Mouse (Mus musculus): Measurements from ENCODE around the gene Foxa3. TPM values are rescaled to one million over a fixed set of nuclear protein-coding genes. Genes with fewer than 3 reads are reported as not detected.

The Foxa3 gene
- polyA plus RNA-seq, 1 experiment from 2014 or later, result not detected

DNA sequence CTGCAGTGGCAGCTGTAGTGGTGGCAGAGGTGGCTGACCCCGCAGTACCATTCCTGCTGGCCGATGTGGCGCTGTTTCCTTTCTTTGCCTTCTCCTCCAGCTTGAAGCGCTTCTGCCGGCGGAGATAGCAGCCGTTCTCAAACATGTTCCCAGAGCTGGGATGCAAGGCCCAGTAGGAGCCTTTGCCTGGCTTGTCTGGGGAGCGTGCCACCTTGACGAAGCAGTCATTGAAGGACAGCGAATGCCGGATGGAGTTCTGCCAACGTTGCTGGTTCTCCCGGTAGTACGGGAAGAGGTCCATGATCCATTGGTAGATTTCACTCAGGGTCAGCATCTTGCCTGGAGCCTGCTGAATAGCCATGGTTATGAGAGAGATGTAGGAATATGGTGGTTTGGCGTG is 8.9 kb downstream of the Foxa3 start:
- Histone ChIP-seq H3K27ac (no peak overlapping the region), H3K9ac (no peak overlapping the region), H3K4me3 (replicated peaks; ENCODE audit: low read length) (no peak overlapping the region), H3K27me3 (ENCODE audit: control insufficient read depth, insufficient read depth, low read length) (no peaks in the 10 kb centered on the region), H3K9me3 (ENCODE audit: control insufficient read depth, low read length) (no peaks in the 10 kb centered on the region), H3K36me3 (replicated peaks; ENCODE audit: control insufficient read depth, insufficient read depth) (no peaks in the 10 kb centered on the region), H3K4me1 (replicated peaks; ENCODE audit: control insufficient read depth, insufficient read depth, low read length) (0 out of 2 replicates have a peak, but pooled peaks cover 7% of the 10 kb centered on the region), H3K4me2 (replicated peaks) (no peak overlapping the region)
- DNase-seq (ENCODE audit: low spot score) (no peak), ATAC-seq (ENCODE audit: low FRiP score) (no peak)
- 62% methylated on average over 15 of the region's 15 CpGs for WGBS

DNA sequence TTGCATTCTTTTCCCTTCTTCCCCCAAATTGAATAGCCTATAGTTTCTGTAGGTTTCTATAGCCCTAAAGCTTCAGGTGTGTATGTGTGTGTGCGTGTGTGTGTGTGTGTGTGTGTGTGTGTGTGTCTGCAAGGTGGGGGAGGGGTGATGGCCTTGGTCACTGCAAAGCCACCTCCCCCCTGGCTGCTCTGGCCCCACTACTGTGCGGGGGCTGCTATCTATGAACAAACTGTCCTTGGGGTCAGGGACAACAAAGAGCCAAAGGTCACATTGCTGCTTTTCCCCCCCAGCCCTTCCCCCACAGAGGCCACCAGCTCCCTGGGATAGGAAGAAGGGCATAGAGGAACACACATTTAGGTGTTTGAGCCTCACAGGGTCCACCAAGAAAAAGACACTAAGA is 10.5 kb downstream of the Foxa3 start:
- Histone ChIP-seq H3K9me3 (ENCODE audit: control insufficient read depth, low read length) (no peaks in the 10 kb centered on the region), H3K4me3 (replicated peaks; ENCODE audit: low read length) (no peak overlapping the region), H3K4me2 (replicated peaks) (no peak overlapping the region), H3K27me3 (ENCODE audit: control insufficient read depth, insufficient read depth, low read length) (no peaks in the 10 kb centered on the region), H3K4me1 (replicated peaks; ENCODE audit: control insufficient read depth, insufficient read depth, low read length) (0 out of 2 replicates have a peak, but pooled peaks cover 7% of the 10 kb centered on the region), H3K9ac (no peak overlapping the region), H3K27ac (no peak overlapping the region), H3K36me3 (replicated peaks; ENCODE audit: control insufficient read depth, insufficient read depth) (peaks cover 7% of the 10 kb centered on the region; the same call in 1 of the 2 replicates)
- WGBS, result 63% methylated on average over 2 of the region's 2 CpGs
- no peak for DNase-seq (ENCODE audit: low spot score)
- ATAC-seq (ENCODE audit: low FRiP score), result no peak

DNA sequence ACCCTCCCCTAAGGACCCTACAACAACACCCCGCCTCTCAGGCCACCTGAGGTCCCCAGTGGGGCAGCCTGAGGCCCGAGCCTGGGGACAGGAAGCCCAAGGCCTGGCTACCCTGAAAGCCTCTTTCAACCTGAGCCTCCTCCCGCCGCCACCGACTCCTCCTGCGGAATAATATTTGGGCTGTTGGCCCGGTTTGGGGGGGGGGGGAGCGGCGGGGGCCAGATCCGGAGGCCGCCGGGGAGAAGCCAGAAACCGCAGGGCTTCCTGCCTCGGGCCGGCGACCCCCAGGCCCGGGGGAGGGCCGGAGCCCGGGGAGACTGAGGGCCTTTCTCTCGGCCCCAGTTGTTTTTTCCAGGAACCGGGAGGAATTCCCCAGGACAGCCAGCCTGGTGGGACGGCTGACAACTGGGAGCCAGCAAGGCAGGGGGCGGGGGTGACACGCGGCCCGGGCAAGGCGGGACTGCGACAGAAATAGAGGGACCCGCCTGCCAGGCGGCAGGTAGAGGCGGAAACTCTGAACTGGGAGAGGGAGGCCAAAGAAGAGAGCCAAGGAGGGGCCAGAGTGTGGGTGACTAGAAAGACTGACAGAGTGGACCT is 11.2 kb downstream of the Foxa3 start:
- DNase-seq (ENCODE audit: low spot score), result no peak
- Histone ChIP-seq H3K9ac (peak overlapping the region; percentile 60), H3K27ac (no peak overlapping the region), H3K9me3 (ENCODE audit: control insufficient read depth, low read length) (no peaks in the 10 kb centered on the region), H3K36me3 (replicated peaks; ENCODE audit: control insufficient read depth, insufficient read depth) (peaks cover 15% of the 10 kb centered on the region), H3K4me3 (replicated peaks; ENCODE audit: low read length) (peak overlapping the region; percentile 2; the same call in 1 of the 2 replicates), H3K4me1 (replicated peaks; ENCODE audit: control insufficient read depth, insufficient read depth, low read length) (0 out of 2 replicates have a peak, but pooled peaks cover 7% of the 10 kb centered on the region), H3K4me2 (replicated peaks) (peak overlapping the region; percentile 53), H3K27me3 (ENCODE audit: control insufficient read depth, insufficient read depth, low read length) (no peaks in the 10 kb centered on the region)
- ATAC-seq (ENCODE audit: low FRiP score), result no peak
- WGBS, result 3% methylated on average over 28 of the region's 31 CpGs

DNA sequence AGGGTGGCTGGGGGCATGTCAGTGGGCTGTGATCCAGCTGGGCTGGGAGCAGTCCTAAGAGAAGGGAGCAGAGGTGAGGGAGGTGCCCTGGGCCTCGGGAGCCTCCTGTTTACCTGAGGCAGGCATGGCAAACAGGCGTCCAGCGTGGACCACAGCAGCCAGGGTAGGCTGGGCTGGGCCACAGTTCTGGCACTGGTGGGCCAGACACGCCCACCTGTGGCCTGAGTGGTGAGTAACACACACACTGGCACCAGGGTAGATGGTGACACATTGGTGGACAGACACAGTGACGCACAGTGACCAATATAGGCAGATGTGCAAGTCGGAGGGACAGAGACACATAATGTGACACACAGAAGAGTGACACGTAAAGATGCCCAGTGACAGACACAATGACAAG is 12.8 kb downstream of the Foxa3 start:
- no peak for DNase-seq (ENCODE audit: low spot score)
- peaks cover 28% of the 10 kb centered on the region for H3K36me3 ChIP-seq (replicated peaks; ENCODE audit: control insufficient read depth, insufficient read depth)
- WGBS, result 81% methylated on average over 7 of the region's 7 CpGs
- H3K27me3 ChIP-seq (ENCODE audit: control insufficient read depth, insufficient read depth, low read length), result no peaks in the 10 kb centered on the region
- H3K4me2 ChIP-seq (replicated peaks), result no peak overlapping the region
- H3K4me1 ChIP-seq (replicated peaks; ENCODE audit: control insufficient read depth, insufficient read depth, low read length), result peaks cover 19% of the 10 kb centered on the region
- H3K4me3 ChIP-seq (replicated peaks; ENCODE audit: low read length), result no peak overlapping the region
- no peak overlapping the region for H3K9ac ChIP-seq
- no peak for ATAC-seq (ENCODE audit: low FRiP score)
- H3K27ac ChIP-seq, result no peak overlapping the region
- no peaks in the 10 kb centered on the region for H3K9me3 ChIP-seq (ENCODE audit: control insufficient read depth, low read length)

DNA sequence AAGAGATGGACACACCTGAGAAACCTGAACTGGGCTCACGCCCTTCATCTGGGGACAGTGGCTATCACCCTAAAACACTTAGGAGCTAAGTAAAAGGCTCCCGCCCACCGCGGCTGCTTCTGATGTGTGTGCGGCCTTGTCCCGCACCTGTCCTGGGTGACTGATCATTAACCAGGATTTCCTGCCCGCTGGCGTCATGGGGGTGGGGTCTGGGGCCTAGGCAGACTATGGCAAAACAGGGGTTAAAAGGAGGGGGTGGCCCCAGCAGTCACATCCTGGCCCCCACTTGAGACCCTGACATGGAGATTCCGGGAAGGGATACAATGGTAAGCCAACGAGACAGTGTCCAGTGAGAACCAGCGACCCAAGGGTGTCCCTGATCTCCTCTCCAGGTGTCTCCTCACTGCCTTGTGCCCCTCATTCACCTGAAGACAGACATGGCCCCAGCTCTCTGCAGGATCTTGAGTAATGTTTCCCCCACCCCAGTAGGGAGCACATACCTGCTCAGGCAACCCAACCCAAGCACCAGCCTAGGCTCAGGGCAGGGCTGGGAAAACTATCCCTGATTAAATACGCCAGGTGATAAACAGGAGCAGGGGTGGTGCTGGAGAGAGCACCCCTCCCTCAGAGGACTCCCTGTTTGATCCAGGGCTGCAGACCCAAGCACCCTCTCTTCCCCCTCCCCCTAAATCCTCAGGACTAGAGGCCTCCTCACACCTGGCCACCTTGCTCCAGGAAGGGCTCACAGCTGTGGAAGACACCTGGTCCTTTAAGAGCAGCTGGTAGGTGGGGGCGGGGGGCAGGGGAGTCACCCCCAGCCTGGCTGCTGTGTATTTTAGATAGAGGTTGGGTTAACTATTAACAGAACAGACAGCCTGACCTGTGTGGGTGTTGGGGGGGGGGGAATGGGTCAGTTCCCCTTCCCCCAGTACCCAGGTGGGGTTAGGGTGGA is 16.0 kb downstream of the Foxa3 start:
- 0 out of 2 replicates have a peak overlapping the region, but pooled peaks have one; percentile 22 for H3K9ac ChIP-seq
- H3K4me2 ChIP-seq (replicated peaks), result no peak overlapping the region

DNA sequence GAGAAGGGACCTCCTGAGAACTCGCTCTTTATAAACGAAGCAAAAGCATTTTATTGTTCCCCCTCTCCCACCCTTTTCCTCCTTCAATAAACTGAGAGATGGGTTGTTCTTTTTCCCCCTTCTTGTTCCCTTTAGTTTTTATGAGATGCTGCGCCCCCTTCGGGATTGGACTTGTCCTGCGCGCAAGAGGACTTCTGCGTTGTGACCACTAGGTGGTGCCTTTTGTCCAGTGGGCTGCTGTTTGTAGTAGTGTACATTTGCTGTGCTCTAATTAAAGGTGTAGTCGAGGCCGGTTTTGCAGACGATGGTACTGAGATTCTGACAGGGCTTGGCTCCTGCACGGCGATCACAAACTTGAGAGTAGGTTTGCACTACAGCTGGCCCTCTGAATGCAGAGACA is 16.9 kb downstream of the Foxa3 start:
- 8% methylated on average over 12 of the region's 12 CpGs for WGBS
- Histone ChIP-seq H3K9me3 (ENCODE audit: control insufficient read depth, low read length) (no peaks in the 10 kb centered on the region), H3K27me3 (ENCODE audit: control insufficient read depth, insufficient read depth, low read length) (no peaks in the 10 kb centered on the region), H3K9ac (no peak overlapping the region), H3K27ac (no peak overlapping the region), H3K4me3 (replicated peaks; ENCODE audit: low read length) (no peak overlapping the region), H3K4me1 (replicated peaks; ENCODE audit: control insufficient read depth, insufficient read depth, low read length) (peaks cover 23% of the 10 kb centered on the region), H3K36me3 (replicated peaks; ENCODE audit: control insufficient read depth, insufficient read depth) (peaks cover 33% of the 10 kb centered on the region), H3K4me2 (replicated peaks) (peak overlapping the region; percentile 92; the same call in 1 of the 2 replicates)
- DNase-seq (ENCODE audit: low spot score) (peak; percentile 87), ATAC-seq (ENCODE audit: low FRiP score) (no peak)

More for the DNA sequence above, 16.0 kb downstream of the Foxa3 start:
- Histone ChIP-seq H3K9me3 (ENCODE audit: control insufficient read depth, low read length) (no peaks in the 10 kb centered on the region), H3K4me3 (replicated peaks; ENCODE audit: low read length) (no peak overlapping the region), H3K27ac (no peak overlapping the region), H3K4me1 (replicated peaks; ENCODE audit: control insufficient read depth, insufficient read depth, low read length) (peaks cover 28% of the 10 kb centered on the region), H3K27me3 (ENCODE audit: control insufficient read depth, insufficient read depth, low read length) (no peaks in the 10 kb centered on the region), H3K36me3 (replicated peaks; ENCODE audit: control insufficient read depth, insufficient read depth) (peaks cover 33% of the 10 kb centered on the region)
- 74% methylated on average over 13 of the region's 13 CpGs for WGBS
- no peak for DNase-seq (ENCODE audit: low spot score)
- ATAC-seq (ENCODE audit: low FRiP score), result no peak

DNA sequence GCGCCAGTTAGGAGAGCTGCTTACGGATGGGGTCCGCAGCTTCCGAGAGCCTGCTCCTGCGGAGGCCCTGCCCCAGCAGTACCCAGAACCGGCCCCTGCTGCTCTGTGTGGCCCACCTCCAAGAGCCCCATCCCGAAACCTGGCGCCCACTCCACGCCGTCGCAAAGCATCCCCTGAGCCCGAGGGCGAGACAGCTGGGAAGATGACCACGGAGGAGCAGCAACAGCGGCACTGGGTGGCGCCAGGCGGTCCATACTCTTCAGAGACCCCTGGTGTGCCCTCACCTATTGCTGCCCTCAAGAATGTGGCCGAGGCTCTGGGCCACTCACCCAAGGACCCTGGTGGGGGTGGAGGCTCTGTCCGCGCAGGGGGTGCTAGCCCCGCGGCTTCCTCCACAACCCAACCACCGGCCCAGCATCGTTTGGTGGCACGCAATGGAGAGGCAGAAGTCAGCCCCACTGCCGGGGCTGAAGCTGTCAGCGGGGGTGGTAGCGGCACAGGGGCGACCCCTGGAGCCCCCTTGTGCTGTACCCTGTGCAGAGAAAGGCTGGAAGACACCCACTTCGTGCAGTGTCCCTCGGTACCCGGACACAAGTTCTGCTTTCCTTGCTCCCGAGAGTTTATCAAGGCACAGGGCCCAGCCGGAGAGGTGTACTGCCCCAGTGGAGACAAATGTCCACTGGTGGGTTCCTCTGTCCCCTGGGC is 17.8 kb downstream of the Foxa3 start:
- ATAC-seq (ENCODE audit: low FRiP score) (no peak), DNase-seq (ENCODE audit: low spot score) (no peak)
- Histone ChIP-seq H3K4me1 (replicated peaks; ENCODE audit: control insufficient read depth, insufficient read depth, low read length) (peaks cover 23% of the 10 kb centered on the region), H3K27me3 (ENCODE audit: control insufficient read depth, insufficient read depth, low read length) (no peaks in the 10 kb centered on the region), H3K36me3 (replicated peaks; ENCODE audit: control insufficient read depth, insufficient read depth) (peaks cover 39% of the 10 kb centered on the region), H3K4me3 (replicated peaks; ENCODE audit: low read length) (peak overlapping the region; percentile 77), H3K4me2 (replicated peaks) (peak overlapping the region; percentile 92), H3K27ac (no peak overlapping the region), H3K9me3 (ENCODE audit: control insufficient read depth, low read length) (no peaks in the 10 kb centered on the region), H3K9ac (0 out of 2 replicates have a peak overlapping the region, but pooled peaks have one; percentile 87)
- WGBS, result 80% methylated on average over 34 of the region's 34 CpGs

DNA sequence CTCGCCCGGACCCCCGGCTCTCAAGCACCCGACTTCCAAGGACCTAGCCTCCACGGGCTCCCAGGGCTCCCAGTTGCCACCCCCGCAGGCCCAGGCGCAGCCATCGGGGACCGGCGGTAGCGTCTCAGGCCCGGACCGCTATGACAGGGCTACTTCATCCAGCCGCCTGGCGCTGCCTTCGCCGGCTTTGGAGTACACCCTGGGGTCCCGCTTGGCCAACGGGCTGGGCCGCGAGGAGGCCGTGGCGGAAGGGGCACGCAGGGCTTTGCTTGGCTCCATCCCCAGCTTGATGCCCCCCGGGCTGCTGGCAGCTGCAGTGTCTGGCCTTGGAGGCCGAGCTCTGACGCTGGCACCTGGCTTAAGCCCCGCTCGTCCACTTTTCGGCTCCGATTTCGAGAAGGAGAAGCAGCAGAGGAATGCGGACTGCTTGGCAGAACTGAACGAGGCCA is 18.7 kb downstream of the Foxa3 start:
- Histone ChIP-seq H3K9me3 (ENCODE audit: control insufficient read depth, low read length) (no peaks in the 10 kb centered on the region), H3K4me1 (replicated peaks; ENCODE audit: control insufficient read depth, insufficient read depth, low read length) (peaks cover 23% of the 10 kb centered on the region), H3K9ac (peak overlapping the region; percentile 87), H3K4me3 (replicated peaks; ENCODE audit: low read length) (peak overlapping the region; percentile 77), H3K36me3 (replicated peaks; ENCODE audit: control insufficient read depth, insufficient read depth) (peaks cover 44% of the 10 kb centered on the region), H3K4me2 (replicated peaks) (peak overlapping the region; percentile 92), H3K27ac (peak overlapping the region; percentile 88), H3K27me3 (ENCODE audit: control insufficient read depth, insufficient read depth, low read length) (no peaks in the 10 kb centered on the region)
- ATAC-seq (ENCODE audit: low FRiP score) (peak; percentile 1; the same call in 1 of the 2 replicates), DNase-seq (ENCODE audit: low spot score) (no peak)
- 5% methylated on average over 34 of the region's 34 CpGs for WGBS
